Mouse (Mus musculus) thymus, postnatal 0 days (tissue): ENCODE data around the gene Tm6sf2. TPM values are rescaled to one million over a fixed set of nuclear protein-coding genes. Genes with fewer than 3 reads are reported as not detected.

Experiments
- microRNA-seq: library from miRNA; unstranded; fragments of <30 nt; microRNA quantifications from one replicate; pipeline ENCODE4, GENCODE M21; 2016; ENCODE audit warnings: borderline number of aligned reads
- polyA plus RNA-seq: library from polyadenylated mRNA; unstranded; fragments of >200 nt; fragmentation: Nextera tagmentation; extraction: Ambion mirVana; gene quantifications from 2 replicates; pipeline ENCODE4 v1.2.1, GENCODE M21; 2015

Tm6sf2 gene
- polyA plus RNA-seq, 1 experiment from 2014 or later: 0.43 TPM

Small RNA genes lying within 50 kb of the gene (microRNA-seq; reads per million reads assigned to microRNA genes)
- not detected for gene Mir7066

Other genes with a start within 250 kb of the Tm6sf2 start
- gene Pbx4, start 240.4 kb upstream of the Tm6sf2 start, polyA plus RNA-seq: 15.1 and 18.3 TPM in 2 replicates
- gene Cilp2, start 185.2 kb upstream of the Tm6sf2 start, polyA plus RNA-seq: 0.09 and 0.16 TPM in 2 replicates
- 5.0 and 5.1 TPM in 2 replicates for gene Tssk6, start 170.7 kb upstream of the Tm6sf2 start, polyA plus RNA-seq
- gene Ndufa13, start 170.4 kb upstream of the Tm6sf2 start, polyA plus RNA-seq: 228 and 241 TPM in 2 replicates
- gene Yjefn3, start 170.2 kb upstream of the Tm6sf2 start, polyA plus RNA-seq: 3.7 and 4.0 TPM in 2 replicates
- 60.6 and 60.8 TPM in 2 replicates for gene Gatad2a, start 76.5 kb upstream of the Tm6sf2 start, polyA plus RNA-seq
- 45.2 and 50.5 TPM in 2 replicates for gene Mau2, start 30.2 kb upstream of the Tm6sf2 start, polyA plus RNA-seq
- gene Sugp1, start 30.1 kb upstream of the Tm6sf2 start, polyA plus RNA-seq: 40.7 and 44.3 TPM in 2 replicates
- 0.07 TPM in 1 of 2 replicates, not detected in the other for gene Hapln4, start 10.5 kb downstream of the Tm6sf2 start, polyA plus RNA-seq
- 0.03 and 0.05 TPM in 2 replicates for gene Ncan, start 47.9 kb downstream of the Tm6sf2 start, polyA plus RNA-seq
- 51.9 and 60.6 TPM in 2 replicates for gene Nr2c2ap, start 58.4 kb downstream of the Tm6sf2 start, polyA plus RNA-seq
- gene Rfxank, start 66.2 kb downstream of the Tm6sf2 start, polyA plus RNA-seq: 21.7 and 24.1 TPM in 2 replicates
- gene Borcs8, start 66.6 kb downstream of the Tm6sf2 start, polyA plus RNA-seq: 67.0 and 88.3 TPM in 2 replicates
- 7.5 and 9.8 TPM in 2 replicates for gene Mef2b, start 66.8 kb downstream of the Tm6sf2 start, polyA plus RNA-seq
- gene Tmem161a, start 99.4 kb downstream of the Tm6sf2 start, polyA plus RNA-seq: 41.5 and 44.1 TPM in 2 replicates
- 6.2 and 9.0 TPM in 2 replicates for gene Slc25a42, start 139.4 kb downstream of the Tm6sf2 start, polyA plus RNA-seq
- 29.6 and 34.5 TPM in 2 replicates for gene Sugp2, start 161.3 kb downstream of the Tm6sf2 start, polyA plus RNA-seq
- 17.9 and 18.4 TPM in 2 replicates for gene Armc6, start 161.5 kb downstream of the Tm6sf2 start, polyA plus RNA-seq
- gene Homer3, start 209.9 kb downstream of the Tm6sf2 start, polyA plus RNA-seq: 25.7 and 26.9 TPM in 2 replicates
- gene Ddx49, start 229.6 kb downstream of the Tm6sf2 start, polyA plus RNA-seq: 53.6 and 58.1 TPM in 2 replicates
- 314 and 316 TPM in 2 replicates for gene Cope, start 229.6 kb downstream of the Tm6sf2 start, polyA plus RNA-seq
- 0.19 and 0.40 TPM in 2 replicates for gene Cers1, start 242.9 kb downstream of the Tm6sf2 start, polyA plus RNA-seq